8 mouse cellular contexts compared by ENCODE assay signal in the genomic region with DNA sequence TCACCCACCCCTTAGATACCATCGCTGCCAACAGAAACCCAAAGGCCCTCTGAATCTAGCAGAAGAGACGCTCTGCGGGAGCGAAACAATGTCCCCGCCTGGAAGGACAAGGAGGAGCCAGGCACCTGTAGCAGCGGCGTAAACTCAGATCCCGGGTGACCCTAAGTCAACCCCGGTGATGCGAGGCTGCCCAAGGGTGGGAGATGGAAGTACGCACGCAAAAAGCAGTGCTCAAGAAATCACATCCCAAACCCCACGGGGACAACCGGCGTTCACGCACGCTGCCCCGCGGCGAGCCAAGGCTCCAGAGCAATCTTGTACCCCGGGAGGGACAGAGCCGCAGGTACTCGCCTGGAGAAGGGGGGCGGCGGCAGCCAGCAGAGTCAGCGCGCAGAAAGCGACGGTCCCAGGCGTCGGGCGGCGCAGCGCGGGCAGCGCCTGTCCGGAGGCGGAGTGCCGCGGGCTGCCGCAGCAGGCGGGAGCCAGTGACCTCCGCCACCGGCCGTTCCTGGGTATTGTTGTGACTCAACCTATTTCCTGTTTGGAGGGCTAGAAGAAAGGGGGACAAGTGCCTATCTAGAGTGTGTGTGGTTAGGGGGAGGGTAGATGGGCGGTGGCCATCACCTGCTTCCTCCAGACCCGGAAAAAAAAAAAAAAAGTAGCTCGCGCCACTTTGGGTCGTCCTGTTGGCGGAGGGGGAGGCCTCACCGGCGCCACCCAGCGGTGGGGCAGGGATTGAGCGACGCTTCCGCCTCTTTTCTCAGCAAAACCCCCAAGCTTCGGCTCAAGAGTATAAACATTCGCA. TPM values are rescaled to one million over a fixed set of nuclear protein-coding genes. Genes with fewer than 3 reads are reported as not detected.
DNase-seq lines count a peak whose midpoint lies in the region; ATAC-seq lines count a peak whose summit lies in the region.

A gene (minus strand): TSS at position 531 of the 805 bp plus-strand sequence.

- peak; percentile 56; the same call in 1 of the 2 replicates for ATAC-seq in embryonic facial prominence, embryonic 12.5 days (ENCODE audit: insufficient number of reproducible peaks, insufficient read depth, low FRiP score, low TSS enrichment)
- peak; percentile 74 for ATAC-seq in liver, embryonic 11.5 days (replicated peaks; ENCODE audit: low FRiP score)
- ATAC-seq in monocyte, adult 5-6 weeks (replicated peaks; ENCODE audit: insufficient number of reproducible peaks, low FRiP score, low TSS enrichment, poor library complexity, severe bottlenecking) = peak; percentile 59
- ATAC-seq in stomach, embryonic 15.5 days (ENCODE audit: insufficient read depth, low FRiP score, low read depth) = peak; percentile 79

- H3K4me2 ChIP-seq in embryonic facial prominence, embryonic 12.5 days (replicated peaks) = peak within 1 kb of the TSS; percentile 87
- H3K4me2 ChIP-seq in liver, embryonic 11.5 days = peak within 1 kb of the TSS; percentile 87
- H3K4me2 ChIP-seq in stomach, embryonic 15.5 days = peak within 1 kb of the TSS; percentile 87

- peaks cover 7% of the 10 kb centered on the region; the same call in 1 of the 2 replicates for H3K4me1 ChIP-seq in embryonic facial prominence, embryonic 12.5 days
- H3K4me1 ChIP-seq in heart, embryonic 10.5 days = peaks cover 15% of the 10 kb centered on the region; the same call in 1 of the 2 replicates
- H3K4me1 ChIP-seq in liver, embryonic 11.5 days (replicated peaks; ENCODE audit: control insufficient read depth, insufficient read depth, low read length) = no peaks in the 10 kb centered on the region; the same call in 1 of the 2 replicates
- peaks cover 12% of the 10 kb centered on the region; the same call in 1 of the 2 replicates for H3K4me1 ChIP-seq in stomach, embryonic 15.5 days

- H3K9ac ChIP-seq in embryonic facial prominence, embryonic 12.5 days = peak within 1 kb of the TSS; percentile 45
- peak within 1 kb of the TSS; percentile 65 for H3K9ac ChIP-seq in liver, embryonic 11.5 days (ENCODE audit: low read depth, low read length)
- peak within 1 kb of the TSS; percentile 40 for H3K9ac ChIP-seq in stomach, embryonic 15.5 days

- H3K4me3 ChIP-seq in embryonic facial prominence, embryonic 12.5 days = peak within 1 kb of the TSS; percentile 50
- peak within 1 kb of the TSS; percentile 68 for H3K4me3 ChIP-seq in heart, embryonic 10.5 days
- peak within 1 kb of the TSS; percentile 61 for H3K4me3 ChIP-seq in liver, embryonic 11.5 days (ENCODE audit: low read depth, low read length)
- H3K4me3 ChIP-seq in stomach, embryonic 15.5 days (replicated peaks) = peak within 1 kb of the TSS; percentile 61

- WGBS in embryonic facial prominence, embryonic 12.5 days = under 1% methylated on average over 59 of the region's 59 CpGs
- WGBS in heart, embryonic 10.5 days = under 1% methylated on average over 59 of the region's 59 CpGs
- WGBS in liver, embryonic 11.5 days = under 1% methylated on average over 59 of the region's 59 CpGs
- under 1% methylated on average over 59 of the region's 59 CpGs for WGBS in stomach, embryonic 15.5 days

- H3K27me3 ChIP-seq in embryonic facial prominence, embryonic 12.5 days = peaks cover 33% of the 10 kb centered on the region
- no peaks in the 10 kb centered on the region for H3K27me3 ChIP-seq in heart, embryonic 10.5 days (ENCODE audit: insufficient read depth, poor library complexity, severe bottlenecking)
- peaks cover 13% of the 10 kb centered on the region for H3K27me3 ChIP-seq in liver, embryonic 11.5 days (replicated peaks; ENCODE audit: control insufficient read depth, insufficient read depth, low read length)
- 0 out of 2 replicates have a peak, but pooled peaks cover 3% of the 10 kb centered on the region for H3K27me3 ChIP-seq in stomach, embryonic 15.5 days (replicated peaks)

- H3K27ac ChIP-seq in embryonic facial prominence, embryonic 12.5 days = peak within 1 kb of the TSS; percentile 55
- peak within 1 kb of the TSS; percentile 88 for H3K27ac ChIP-seq in heart, embryonic 10.5 days
- peak within 1 kb of the TSS; percentile 62 for H3K27ac ChIP-seq in liver, embryonic 11.5 days (ENCODE audit: low read depth, low read length)
- peak within 1 kb of the TSS; percentile 97 for H3K27ac ChIP-seq in stomach, embryonic 15.5 days

- H3K36me3 ChIP-seq in embryonic facial prominence, embryonic 12.5 days = no peaks in the 10 kb centered on the region
- no peaks in the 10 kb centered on the region for H3K36me3 ChIP-seq in heart, embryonic 10.5 days
- no peaks in the 10 kb centered on the region for H3K36me3 ChIP-seq in liver, embryonic 11.5 days (ENCODE audit: control insufficient read depth, insufficient read depth, low read length)
- no peaks in the 10 kb centered on the region for H3K36me3 ChIP-seq in stomach, embryonic 15.5 days

- H3K9me3 ChIP-seq in embryonic facial prominence, embryonic 12.5 days = no peaks in the 10 kb centered on the region
- no peaks in the 10 kb centered on the region for H3K9me3 ChIP-seq in heart, embryonic 10.5 days
- no peaks in the 10 kb centered on the region for H3K9me3 ChIP-seq in liver, embryonic 11.5 days (ENCODE audit: control insufficient read depth, low read length)
- H3K9me3 ChIP-seq in stomach, embryonic 15.5 days = no peaks in the 10 kb centered on the region

- DNase-seq in 3134 (ENCODE audit: extremely low read depth, insufficient read length, low spot score) = peak; percentile 80
- DNase-seq in adrenal gland, adult 8-10 months = peak; percentile 34
- DNase-seq in heart, embryonic 10.5 days (ENCODE audit: low spot score) = no peak
- DNase-seq in kidney, adult 9 months = peak; percentile 80
- DNase-seq in liver, embryonic 11.5 days (ENCODE audit: low spot score) = peak; percentile 73

RNA-seq across cellular contexts. Expression of the gene that starts here (rescaled TPM):
- total RNA-seq in adrenal gland, adult 8-10 months (2022) = 10 to 100 TPM in 2 of 4 experiments, 1 to 10 TPM in 2; 7.2 to 14.6 (median 10.7) TPM
- polyA plus RNA-seq in embryonic facial prominence, embryonic 12.5 days (2016; fragmentation: Nextera tagmentation; extraction: Ambion mirVana) = 26.0 and 26.6 TPM in 2 replicates
- 31.2 and 33.9 TPM in 2 replicates for polyA plus RNA-seq in heart, embryonic 10.5 days (2016; fragmentation: Nextera tagmentation; extraction: Ambion mirVana)
- 14.0 and 14.2 TPM in 2 replicates for polyA plus RNA-seq in liver, embryonic 11.5 days (2014; fragmentation: Nextera tagmentation; extraction: Ambion mirVana)
- 6.8 to 17.4 TPM (median 7.0 TPM) in 3 replicates for total RNA-seq in monocyte, adult 5-6 weeks (2017)
- 34.5 and 39.2 TPM in 2 replicates for polyA plus RNA-seq in stomach, embryonic 15.5 days (2015; fragmentation: Nextera tagmentation; extraction: Ambion mirVana)
